Mouse (Mus musculus): Measurements from ENCODE around the gene Ppp1r35.

GRCm38 (mm10) chr5:137823455-137824045, 44.9 kb downstream of the Ppp1r35 start:
- TF ChIP-seq CTCF (IDR thresholded peaks at IDR 0.05; ENCODE audit: borderline replicate concordance, control insufficient read depth, extremely low read depth, insufficient read depth, low read length, poor library complexity) = no peak
- TF ChIP-seq POLR2A (IDR thresholded peaks at IDR 0.05; ENCODE audit: control insufficient read depth, extremely low read depth, insufficient read depth, low read length, poor library complexity) = no peak

All from thymus, adult 2 months (tissue).